Mouse (Mus musculus) liver, embryonic 11.5 days (tissue): ENCODE measurements around the gene Grk2. TPM values are rescaled to one million over a fixed set of nuclear protein-coding genes. Genes with fewer than 3 reads are reported as not detected.

Source experiments
- ATAC-seq: fragments of 200-750 bp; cut with Nextera tagmentation; replicated peaks from 2 replicates; pipeline ENCODE4 v1.8.0; 2017; ENCODE audit warnings: moderate number of reproducible peaks, mild to moderate bottlenecking, moderate TSS enrichment, moderate library complexity; ENCODE audit not compliant: low FRiP score
- DNase-seq: peaks from one replicate; pipeline ENCODE4 v3.0.0-alpha.2; 2017; ENCODE audit warnings: low spot score
- H3K27ac ChIP-seq: fragments of 300-500 bp; sonication (generic); 2 replicates; pipeline ENCODE4 v1.5.1; 2014; ENCODE audit warnings: mild to moderate bottlenecking, low read depth, low read length, control low read depth
- H3K27me3 ChIP-seq: fragments of 300-500 bp; sonication (generic); replicated peaks from 2 replicates; pipeline ENCODE4 v1.6.1; 2014; ENCODE audit warnings: low read length, mixed read lengths; ENCODE audit not compliant: control insufficient read depth, insufficient read depth
- H3K36me3 ChIP-seq: fragments of 300-500 bp; sonication (generic); 2 replicates; pipeline ENCODE4 v1.6.1; 2014; ENCODE audit warnings: mild to moderate bottlenecking, low read length, moderate library complexity, mixed read lengths; ENCODE audit not compliant: control insufficient read depth, insufficient read depth
- H3K4me1 ChIP-seq: fragments of 300-500 bp; sonication (generic); replicated peaks from 2 replicates; pipeline ENCODE4 v1.6.1; 2014; ENCODE audit warnings: low read length, mixed read lengths; ENCODE audit not compliant: control insufficient read depth, insufficient read depth
- H3K4me2 ChIP-seq: fragments of 300-500 bp; sonication (generic); 2 replicates; pipeline ENCODE4 v1.6.1; 2014; ENCODE audit warnings: mild to moderate bottlenecking, control low read depth, moderate library complexity
- H3K4me3 ChIP-seq: fragments of 300-500 bp; sonication (generic); 2 replicates; pipeline ENCODE4 v1.5.1; 2014; ENCODE audit warnings: low read depth, low read length, control low read depth
- H3K9ac ChIP-seq: fragments of 300-500 bp; sonication (generic); 2 replicates; pipeline ENCODE4 v1.6.1; 2014; ENCODE audit warnings: low read depth, low read length, control low read depth
- H3K9me3 ChIP-seq: fragments of 300-500 bp; sonication (generic); 2 replicates; pipeline ENCODE4 v1.6.1; 2016; ENCODE audit warnings: low read length, inconsistent platforms, mixed read lengths; ENCODE audit not compliant: control insufficient read depth
- WGBS: fragments of 180-500 bp; shearing (Covaris S2); extraction: QIAGEN DNeasy Blood & Tissue Kit; methylation state at CpG from one replicate; pipeline ENCODE4 v1.1.7; 2014; 5-methylcytosine and 5-hydroxymethylcytosine counted together
- polyA plus RNA-seq: library from polyadenylated mRNA; unstranded; fragments of >200 nt; fragmentation: Nextera tagmentation; extraction: Ambion mirVana; gene quantifications from 2 replicates; pipeline ENCODE4 v1.2.1, GENCODE M21; 2014

The Grk2 gene
- polyA plus RNA-seq, 1 experiment from 2014 or later: 23.1 TPM

DNA sequence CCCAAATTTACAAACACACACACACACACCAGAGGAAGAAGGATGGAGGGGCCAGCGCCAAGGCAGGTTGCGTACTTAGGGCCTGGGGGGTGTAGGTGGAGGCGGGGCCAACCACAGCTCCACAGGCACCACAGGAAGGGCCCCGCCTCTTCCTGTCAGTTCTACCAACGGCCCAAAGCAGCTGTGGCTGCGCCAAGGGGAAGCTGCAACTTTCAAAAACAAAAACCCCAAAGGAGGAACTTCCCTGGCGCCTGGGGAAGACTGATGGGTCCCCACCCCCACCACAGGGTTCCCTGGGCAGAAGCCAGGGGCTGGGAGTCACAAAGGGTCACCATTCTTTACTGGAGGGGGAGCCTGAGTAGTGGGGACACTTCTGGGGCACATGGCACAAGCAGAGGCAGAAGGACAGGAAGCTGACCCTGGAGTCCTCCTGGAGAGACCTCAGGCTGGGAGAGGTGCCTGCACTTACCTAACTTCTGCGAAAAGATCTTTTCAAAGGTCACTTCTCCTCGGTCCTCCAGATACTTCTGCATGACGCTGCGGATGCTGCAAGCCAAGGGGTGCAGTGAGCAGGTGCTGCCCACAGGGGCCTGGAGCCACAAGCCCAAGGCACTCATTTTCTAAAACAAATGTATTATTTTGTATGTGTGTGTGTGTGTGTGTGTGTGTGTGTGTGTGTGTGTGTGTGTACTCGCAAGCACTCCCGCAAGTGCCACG, 11.5 kb downstream of the Grk2 start:
- peaks cover 41% of the 10 kb centered on the region for H3K36me3 ChIP-seq
- no peaks in the 10 kb centered on the region for H3K27me3 ChIP-seq
- ATAC-seq: peak; percentile 72
- peak; percentile 68 for DNase-seq
- H3K4me2 ChIP-seq: peak overlapping the region; percentile 40
- peak overlapping the region; percentile 41; the same call in 1 of the 2 replicates for H3K9ac ChIP-seq
- H3K4me1 ChIP-seq: peaks cover 33% of the 10 kb centered on the region
- no peaks in the 10 kb centered on the region for H3K9me3 ChIP-seq
- H3K27ac ChIP-seq: peak overlapping the region; percentile 70
- 49% methylated on average over 14 of the region's 14 CpGs for WGBS
- H3K4me3 ChIP-seq: 0 out of 2 replicates have a peak overlapping the region, but pooled peaks have one; percentile 14

DNA sequence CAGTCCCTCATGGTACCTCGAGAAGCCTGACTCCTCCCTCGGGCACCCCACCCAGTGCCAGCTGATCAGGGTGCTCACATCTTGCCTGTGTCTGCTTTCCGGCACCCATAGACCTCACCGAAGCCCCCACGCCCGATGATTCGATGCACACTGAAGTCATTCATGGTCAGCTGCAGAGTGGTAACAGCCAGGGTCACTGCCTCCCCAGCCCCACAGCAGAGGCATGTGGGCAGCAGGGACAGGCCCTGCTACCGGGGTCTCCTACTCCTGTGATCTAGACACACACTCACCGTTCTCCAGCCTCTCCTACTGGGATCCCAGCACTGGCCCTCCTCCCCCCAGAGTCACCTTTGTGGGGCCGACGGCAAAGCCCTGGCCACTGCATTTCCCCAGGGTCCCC, 14.9 kb downstream of the Grk2 start:
- no peaks in the 10 kb centered on the region for H3K9me3 ChIP-seq
- H3K9ac ChIP-seq: no peak overlapping the region
- no peak for DNase-seq
- WGBS: 90% methylated on average over 11 of the region's 11 CpGs
- H3K4me2 ChIP-seq: no peak overlapping the region
- no peak for ATAC-seq
- peaks cover 13% of the 10 kb centered on the region; the same call in 1 of the 2 replicates for H3K4me1 ChIP-seq
- no peaks in the 10 kb centered on the region for H3K27me3 ChIP-seq
- no peak overlapping the region for H3K4me3 ChIP-seq
- H3K36me3 ChIP-seq: peaks cover 70% of the 10 kb centered on the region
- no peak overlapping the region for H3K27ac ChIP-seq

DNA sequence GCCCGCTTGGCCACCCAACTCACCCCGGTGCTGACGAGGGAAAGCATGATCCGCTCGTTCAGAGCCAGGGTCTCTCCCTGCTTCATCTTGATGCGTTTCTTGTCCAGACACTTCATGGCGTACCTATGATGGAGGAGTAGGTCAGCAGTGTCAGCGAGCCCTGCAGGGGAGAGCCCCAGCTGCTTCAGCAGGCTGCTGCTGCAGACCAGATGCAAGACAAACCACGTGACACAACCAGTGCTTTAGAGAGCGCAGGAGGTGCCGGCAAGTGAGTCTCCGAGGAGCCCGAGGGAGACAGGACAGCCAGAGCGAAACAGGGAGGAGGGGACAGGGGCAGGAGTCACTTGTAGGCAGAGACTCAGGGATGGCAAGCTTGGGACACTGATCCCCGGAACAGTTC, 15.3 kb downstream of the Grk2 start:
- H3K36me3 ChIP-seq: peaks cover 73% of the 10 kb centered on the region
- no peaks in the 10 kb centered on the region for H3K27me3 ChIP-seq
- H3K27ac ChIP-seq: no peak overlapping the region
- no peak for ATAC-seq
- peaks cover 13% of the 10 kb centered on the region; the same call in 1 of the 2 replicates for H3K4me1 ChIP-seq
- WGBS: 89% methylated on average over 15 of the region's 15 CpGs
- H3K9me3 ChIP-seq: no peaks in the 10 kb centered on the region
- no peak overlapping the region for H3K4me3 ChIP-seq
- no peak overlapping the region for H3K4me2 ChIP-seq
- no peak for DNase-seq
- H3K9ac ChIP-seq: no peak overlapping the region

- H3K4me3 ChIP-seq: peak overlapping the region; percentile 71
- H3K27me3 ChIP-seq: 0 out of 2 replicates have a peak, but pooled peaks cover 2% of the 10 kb centered on the region
- H3K4me2 ChIP-seq: peak overlapping the region; percentile 95
- 40% methylated on average over 7 of the region's 7 CpGs for WGBS
- ATAC-seq: no peak
- H3K9ac ChIP-seq: 0 out of 2 replicates have a peak overlapping the region, but pooled peaks have one; percentile 9
- peaks cover 25% of the 10 kb centered on the region for H3K36me3 ChIP-seq
- peaks cover 2% of the 10 kb centered on the region for H3K4me1 ChIP-seq
- no peak for DNase-seq
- no peak overlapping the region for H3K27ac ChIP-seq
- H3K9me3 ChIP-seq: no peaks in the 10 kb centered on the region
These were observed 22.4 kb downstream of the Grk2 start for GRCm38 (mm10) chr19:4283653-4284052.

GRCm38 (mm10) chr19:4282898-4283553, 23.0 kb downstream of the Grk2 start, which contains the start of gene Ankrd13d:
Gene Ankrd13d (minus strand): TSS chr19:4283137.
- peaks cover 2% of the 10 kb centered on the region for H3K4me1 ChIP-seq
- peak within 1 kb of the TSS; percentile 71 for H3K4me3 ChIP-seq
- H3K27me3 ChIP-seq: 0 out of 2 replicates have a peak, but pooled peaks cover 2% of the 10 kb centered on the region
- peak within 1 kb of the TSS; percentile 70 for H3K9ac ChIP-seq
- ATAC-seq (peak; percentile 89), DNase-seq (peak; percentile 87)
- no peaks in the 10 kb centered on the region for H3K9me3 ChIP-seq
- peak within 1 kb of the TSS; percentile 13; the same call in 1 of the 2 replicates for H3K27ac ChIP-seq
- under 1% methylated on average over 50 of the region's 50 CpGs for WGBS
- peak within 1 kb of the TSS; percentile 95 for H3K4me2 ChIP-seq
- H3K36me3 ChIP-seq: peaks cover 21% of the 10 kb centered on the region

GRCm38 (mm10) chr19:4280425-4280824, 25.6 kb downstream of the Grk2 start:
- Histone ChIP-seq H3K9me3 (no peaks in the 10 kb centered on the region), H3K9ac (no peak overlapping the region), H3K27me3 (0 out of 2 replicates have a peak, but pooled peaks cover 2% of the 10 kb centered on the region), H3K4me2 (no peak overlapping the region), H3K4me3 (no peak overlapping the region), H3K36me3 (no peaks in the 10 kb centered on the region; the same call in 1 of the 2 replicates), H3K27ac (no peak overlapping the region), H3K4me1 (peaks cover 2% of the 10 kb centered on the region)
- ATAC-seq (no peak), DNase-seq (no peak)
- WGBS: 89% methylated on average over 9 of the region's 9 CpGs

DNA sequence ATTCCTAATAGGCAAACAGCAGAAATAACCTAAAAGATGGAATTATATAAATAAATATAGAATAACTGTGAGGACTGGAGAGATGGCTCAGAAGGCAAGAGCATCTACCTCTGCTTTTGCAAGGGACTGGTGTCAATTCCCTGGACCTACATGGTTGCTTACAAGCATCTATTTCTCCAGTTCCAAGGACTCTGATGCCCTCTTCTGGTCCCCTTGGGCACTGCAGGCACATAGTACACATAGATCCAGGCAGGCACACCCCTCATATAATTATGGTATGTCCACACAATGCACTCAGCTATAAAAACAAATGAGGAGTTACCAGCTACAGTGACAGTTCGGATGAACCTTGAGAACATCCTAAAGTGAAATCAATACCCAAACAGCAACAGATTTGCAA, 26.5 kb downstream of the Grk2 start:
- Histone ChIP-seq H3K4me3 (no peak overlapping the region), H3K4me1 (peaks cover 2% of the 10 kb centered on the region), H3K36me3 (no peaks in the 10 kb centered on the region), H3K9ac (no peak overlapping the region), H3K4me2 (no peak overlapping the region), H3K9me3 (no peaks in the 10 kb centered on the region), H3K27ac (no peak overlapping the region), H3K27me3 (0 out of 2 replicates have a peak, but pooled peaks cover 2% of the 10 kb centered on the region)
- WGBS: 89% methylated on average over 1 of the region's 1 CpGs
- DNase-seq: no peak
- ATAC-seq: no peak

DNA sequence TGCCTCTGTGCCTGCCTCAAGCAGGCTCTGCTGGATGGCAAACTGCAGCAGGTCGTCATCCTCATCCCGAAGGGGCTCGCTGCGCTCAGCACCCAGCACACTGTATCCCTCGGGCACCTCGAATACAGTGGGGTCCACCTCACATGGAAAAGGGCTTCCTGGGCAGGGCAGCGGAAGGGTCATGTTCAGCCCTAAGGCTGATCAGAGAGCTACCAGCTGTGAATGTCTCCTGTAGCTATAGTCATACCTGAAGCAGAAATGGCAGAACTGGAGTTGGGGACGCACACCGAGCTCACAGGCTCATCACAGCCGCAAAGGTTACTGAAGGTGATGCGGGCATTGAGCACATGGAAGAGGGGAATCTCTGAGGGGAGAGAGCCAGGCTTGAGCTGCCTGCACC, 35.0 kb downstream of the Grk2 start:
- DNase-seq (no peak), ATAC-seq (no peak)
- Histone ChIP-seq H3K36me3 (no peaks in the 10 kb centered on the region), H3K9ac (no peak overlapping the region), H3K27me3 (0 out of 2 replicates have a peak, but pooled peaks cover 8% of the 10 kb centered on the region), H3K27ac (no peak overlapping the region), H3K9me3 (no peaks in the 10 kb centered on the region), H3K4me1 (peaks cover 7% of the 10 kb centered on the region), H3K4me2 (no peak overlapping the region), H3K4me3 (no peak overlapping the region)
- 92% methylated on average over 11 of the region's 11 CpGs for WGBS
